Mouse (Mus musculus): Measurements from ENCODE around the gene Cd200.

DNA sequence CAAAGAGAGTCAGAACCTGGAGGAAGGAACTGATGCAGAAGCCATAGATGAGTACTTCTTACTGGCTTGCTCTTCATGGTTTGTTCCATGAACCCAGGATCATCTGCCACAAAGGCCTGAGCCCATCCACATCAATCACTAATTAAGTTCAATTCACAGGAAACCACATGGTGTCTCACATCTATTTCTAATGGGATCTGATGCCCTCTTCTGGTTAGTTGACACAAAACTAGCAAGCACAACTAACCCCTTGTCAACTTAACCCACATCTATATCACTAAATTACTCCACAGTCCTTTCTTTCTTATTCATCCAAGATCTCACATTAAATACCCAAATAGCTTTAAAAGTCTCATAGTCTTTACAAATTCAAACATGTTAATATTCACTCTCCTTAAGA lies 4.6 kb upstream of the Cd200 start:
- TF ChIP-seq GATA1 (IDR thresholded peaks at IDR 0.05; ENCODE audit: borderline replicate concordance, low read length) = no peak
- no peak for TF ChIP-seq FLI1 (IDR thresholded peaks at IDR 0.05; ENCODE audit: low read length)
